Mouse (Mus musculus): ENCODE measurements around the gene Calm3. TPM values are rescaled to one million over a fixed set of nuclear protein-coding genes. Genes with fewer than 3 reads are reported as not detected.

The Calm3 gene
- polyA plus RNA-seq (2012; rRNA removed) = 147 and 452 TPM in 2 replicates

GRCm38 (mm10) chr7:16924037-16924834 lies at the start of gene Calm3:
Gene Calm3, minus strand, starts transcription at chr7:16924114.
- TF ChIP-seq POLR2A (IDR thresholded peaks at IDR 0.05; ENCODE audit: low read depth, low read length) = peak; percentile 74
- TF ChIP-seq CTCF (IDR thresholded peaks at IDR 0.05; ENCODE audit: extremely low read depth, insufficient read length, insufficient replicate concordance, low read depth, low read length) = 0 out of 2 replicates have a peak, but pooled peaks have one; percentile 20
- 1% methylated on average over 64 of the region's 64 CpGs for WGBS
- H3K4me3 ChIP-seq (ENCODE audit: low read depth, low read length) = peak within 1 kb of the TSS; percentile 93

DNA sequence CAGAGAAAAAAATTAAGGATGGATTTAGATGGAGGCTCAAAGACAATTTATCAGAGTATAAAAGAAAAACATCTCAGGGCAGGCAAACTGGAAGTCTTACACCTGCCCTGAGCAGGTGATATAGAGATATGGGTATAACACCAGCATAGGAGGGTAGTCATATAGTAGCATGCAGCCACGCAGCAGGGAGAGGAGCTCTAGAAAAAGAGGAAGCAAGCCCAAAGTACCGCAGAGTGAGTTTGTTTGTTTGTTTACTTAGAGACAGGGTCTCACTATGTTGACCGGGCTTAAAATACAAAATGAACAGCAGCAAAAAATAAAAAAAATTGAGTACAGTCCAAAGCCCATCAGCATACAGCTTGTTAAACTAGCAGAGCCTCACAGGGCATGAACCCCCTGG lies 47.2 kb upstream of the Calm3 start:
- Histone ChIP-seq H3K4me3 (ENCODE audit: low read depth, low read length) (no peak overlapping the region), H3K27me3 (ENCODE audit: control insufficient read depth, insufficient read depth, low read length) (no peaks in the 10 kb centered on the region), H3K27ac (ENCODE audit: insufficient read depth, low read depth, low read length) (no peak overlapping the region), H3K4me1 (ENCODE audit: control insufficient read depth, insufficient read depth, insufficient read length, low read length) (no peaks in the 10 kb centered on the region), H3K36me3 (ENCODE audit: control insufficient read depth, insufficient read depth, low read length) (no peaks in the 10 kb centered on the region)
- 67% methylated on average over 3 of the region's 3 CpGs for WGBS
- TF ChIP-seq CTCF (IDR thresholded peaks at IDR 0.05; ENCODE audit: extremely low read depth, insufficient read length, insufficient replicate concordance, low read depth, low read length) (no peak), POLR2A (IDR thresholded peaks at IDR 0.05; ENCODE audit: low read depth, low read length) (no peak)

More at GRCm38 (mm10) chr7:16924037-16924834, at the start of gene Calm3:
- Histone ChIP-seq H3K4me1 (ENCODE audit: control insufficient read depth, insufficient read depth, insufficient read length, low read length) (peaks cover 16% of the 10 kb centered on the region), H3K27ac (ENCODE audit: insufficient read depth, low read depth, low read length) (peak within 1 kb of the TSS; percentile 95), H3K27me3 (ENCODE audit: control insufficient read depth, insufficient read depth, low read length) (no peaks in the 10 kb centered on the region), H3K36me3 (ENCODE audit: control insufficient read depth, insufficient read depth, low read length) (peaks cover 6% of the 10 kb centered on the region; the same call in 1 of the 2 replicates)

DNA sequence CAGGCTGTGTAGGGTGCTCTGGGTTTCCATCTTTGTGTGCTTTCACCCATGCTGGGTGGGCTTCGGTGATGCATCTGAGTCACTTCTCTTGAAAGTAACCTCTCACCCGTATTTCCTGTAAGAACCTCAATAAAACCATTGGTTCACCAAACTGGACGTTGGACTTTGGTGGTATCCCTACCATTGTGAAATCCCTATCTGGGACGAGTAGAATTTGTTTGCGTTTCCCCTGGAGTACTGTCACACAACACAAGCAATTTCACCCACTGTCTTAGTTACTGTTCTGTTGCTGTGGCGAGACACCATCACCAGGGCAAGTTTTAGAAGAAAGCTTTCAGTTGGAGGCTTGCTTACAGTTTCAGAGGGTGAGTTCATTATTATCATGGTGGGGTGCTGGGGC lies 44.5 kb upstream of the Calm3 start:
- no peak overlapping the region for H3K4me3 ChIP-seq (ENCODE audit: low read depth, low read length)
- H3K4me1 ChIP-seq (ENCODE audit: control insufficient read depth, insufficient read depth, insufficient read length, low read length) = no peaks in the 10 kb centered on the region
- WGBS = 50% methylated on average over 6 of the region's 6 CpGs
- H3K27ac ChIP-seq (ENCODE audit: insufficient read depth, low read depth, low read length) = no peak overlapping the region
- no peaks in the 10 kb centered on the region for H3K36me3 ChIP-seq (ENCODE audit: control insufficient read depth, insufficient read depth, low read length)
- no peaks in the 10 kb centered on the region for H3K27me3 ChIP-seq (ENCODE audit: control insufficient read depth, insufficient read depth, low read length)
- TF ChIP-seq POLR2A (IDR thresholded peaks at IDR 0.05; ENCODE audit: low read depth, low read length) (no peak), CTCF (IDR thresholded peaks at IDR 0.05; ENCODE audit: extremely low read depth, insufficient read length, insufficient replicate concordance, low read depth, low read length) (no peak)

DNA sequence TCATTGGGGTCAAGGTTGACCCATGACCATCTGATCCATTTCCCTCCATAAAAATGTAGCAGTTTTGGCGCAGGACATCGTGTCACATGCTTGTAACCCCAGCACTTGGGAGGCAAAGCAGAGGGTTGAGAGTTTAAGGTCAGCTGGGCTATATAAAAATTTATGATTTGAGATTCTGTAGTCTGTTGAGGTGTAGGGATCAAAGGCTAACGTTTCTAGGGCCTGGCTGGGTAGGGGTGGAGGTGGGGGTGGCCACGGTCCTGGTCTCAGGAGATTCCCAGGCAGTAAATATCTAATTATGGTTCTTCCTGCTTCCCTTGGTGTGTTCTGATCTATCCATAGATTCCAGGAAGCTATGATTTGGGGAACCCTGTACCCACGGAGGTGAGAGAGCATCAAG lies 37.8 kb upstream of the Calm3 start:
- Histone ChIP-seq H3K4me3 (ENCODE audit: low read depth, low read length) (no peak overlapping the region), H3K27ac (ENCODE audit: insufficient read depth, low read depth, low read length) (no peak overlapping the region), H3K4me1 (ENCODE audit: control insufficient read depth, insufficient read depth, insufficient read length, low read length) (peaks cover 5% of the 10 kb centered on the region; the same call in 1 of the 2 replicates), H3K36me3 (ENCODE audit: control insufficient read depth, insufficient read depth, low read length) (no peaks in the 10 kb centered on the region), H3K27me3 (ENCODE audit: control insufficient read depth, insufficient read depth, low read length) (no peaks in the 10 kb centered on the region; the same call in 1 of the 2 replicates)
- 32% methylated on average over 5 of the region's 5 CpGs for WGBS
- TF ChIP-seq CTCF (IDR thresholded peaks at IDR 0.05; ENCODE audit: extremely low read depth, insufficient read length, insufficient replicate concordance, low read depth, low read length) = no peak
- no peak for TF ChIP-seq POLR2A (IDR thresholded peaks at IDR 0.05; ENCODE audit: low read depth, low read length)

GRCm38 (mm10) chr7:16959539-16960187 lies 35.7 kb upstream of the Calm3 start, which contains the start of gene Pnmal1:
Gene Pnmal1, plus strand, starts transcription at chr7:16959679.
- no peak within 1 kb of the TSS for H3K4me3 ChIP-seq (ENCODE audit: low read depth, low read length)
- peaks cover 5% of the 10 kb centered on the region; the same call in 1 of the 2 replicates for H3K4me1 ChIP-seq (ENCODE audit: control insufficient read depth, insufficient read depth, insufficient read length, low read length)
- H3K27me3 ChIP-seq (ENCODE audit: control insufficient read depth, insufficient read depth, low read length) = no peaks in the 10 kb centered on the region; the same call in 1 of the 2 replicates
- H3K27ac ChIP-seq (ENCODE audit: insufficient read depth, low read depth, low read length) = no peak within 1 kb of the TSS
- 39% methylated on average over 17 of the region's 17 CpGs for WGBS
- no peaks in the 10 kb centered on the region for H3K36me3 ChIP-seq (ENCODE audit: control insufficient read depth, insufficient read depth, low read length)
- TF ChIP-seq POLR2A (IDR thresholded peaks at IDR 0.05; ENCODE audit: low read depth, low read length) = no peak
- TF ChIP-seq CTCF (IDR thresholded peaks at IDR 0.05; ENCODE audit: extremely low read depth, insufficient read length, insufficient replicate concordance, low read depth, low read length) = no peak

DNA sequence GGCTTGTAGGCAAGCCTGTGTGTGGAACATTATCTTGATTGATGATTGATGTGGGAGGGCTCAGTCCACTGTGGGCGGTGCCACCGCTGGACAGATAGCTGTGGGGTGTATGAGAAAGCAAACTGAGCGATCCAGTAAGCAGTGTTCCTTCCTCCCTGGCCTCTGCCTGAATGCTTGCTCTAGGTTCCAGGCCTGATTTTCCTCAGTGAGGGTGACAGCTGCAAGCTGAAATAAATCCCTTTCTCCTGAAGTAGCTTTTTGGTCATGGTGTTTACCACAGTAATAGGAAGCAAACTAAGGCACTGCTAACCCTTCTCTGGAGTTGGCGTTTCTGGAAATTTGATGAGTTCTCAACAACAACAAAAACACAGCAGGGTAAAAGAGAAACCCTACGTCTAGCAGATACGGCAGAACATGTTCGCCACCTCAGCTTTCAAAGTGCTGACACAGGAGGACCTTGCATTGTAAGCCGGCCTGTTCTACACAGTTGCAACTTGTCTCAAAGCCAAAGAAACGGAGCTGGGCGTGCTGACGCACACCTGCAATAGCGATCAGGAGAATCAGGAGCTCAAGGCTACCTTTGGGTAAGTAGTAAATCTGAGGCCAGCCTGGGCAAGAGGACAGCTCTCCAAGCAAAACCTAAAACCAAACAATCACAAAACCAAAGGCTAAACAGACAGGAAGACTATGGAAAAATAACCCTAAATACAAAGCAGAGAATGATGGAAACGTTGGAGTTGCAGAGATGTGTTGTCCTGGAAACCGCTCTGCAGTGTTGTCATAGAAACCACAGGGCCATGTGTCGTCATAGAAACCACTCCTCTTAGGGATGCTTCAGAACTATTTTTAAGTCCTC lies 32.7 kb upstream of the Calm3 start:
- Histone ChIP-seq H3K4me1 (ENCODE audit: control insufficient read depth, insufficient read depth, insufficient read length, low read length) (peaks cover 5% of the 10 kb centered on the region; the same call in 1 of the 2 replicates), H3K4me3 (ENCODE audit: low read depth, low read length) (no peak overlapping the region), H3K36me3 (ENCODE audit: control insufficient read depth, insufficient read depth, low read length) (no peaks in the 10 kb centered on the region), H3K27me3 (ENCODE audit: control insufficient read depth, insufficient read depth, low read length) (no peaks in the 10 kb centered on the region; the same call in 1 of the 2 replicates), H3K27ac (ENCODE audit: insufficient read depth, low read depth, low read length) (no peak overlapping the region)
- no peak for TF ChIP-seq POLR2A (IDR thresholded peaks at IDR 0.05; ENCODE audit: low read depth, low read length)
- no peak for TF ChIP-seq CTCF (IDR thresholded peaks at IDR 0.05; ENCODE audit: extremely low read depth, insufficient read length, insufficient replicate concordance, low read depth, low read length)
- 60% methylated on average over 15 of the region's 15 CpGs for WGBS
